Mouse (Mus musculus) naive thymus-derived CD4-positive, alpha-beta T cell, adult 2 months (primary cell): ENCODE measurements around the gene Sec24a.
"Not testable (repeated sequence)": the region's sequence is repeated elsewhere in the genome, so short reads cannot be mapped to it uniquely, and the experiment has no call there.

ENCODE experiments used
- DNase-seq: peaks from one replicate; pipeline ENCODE4 v3.0.0-alpha.2; 2011; ENCODE audit warnings: low read depth

Gene Sec24a

DNA sequence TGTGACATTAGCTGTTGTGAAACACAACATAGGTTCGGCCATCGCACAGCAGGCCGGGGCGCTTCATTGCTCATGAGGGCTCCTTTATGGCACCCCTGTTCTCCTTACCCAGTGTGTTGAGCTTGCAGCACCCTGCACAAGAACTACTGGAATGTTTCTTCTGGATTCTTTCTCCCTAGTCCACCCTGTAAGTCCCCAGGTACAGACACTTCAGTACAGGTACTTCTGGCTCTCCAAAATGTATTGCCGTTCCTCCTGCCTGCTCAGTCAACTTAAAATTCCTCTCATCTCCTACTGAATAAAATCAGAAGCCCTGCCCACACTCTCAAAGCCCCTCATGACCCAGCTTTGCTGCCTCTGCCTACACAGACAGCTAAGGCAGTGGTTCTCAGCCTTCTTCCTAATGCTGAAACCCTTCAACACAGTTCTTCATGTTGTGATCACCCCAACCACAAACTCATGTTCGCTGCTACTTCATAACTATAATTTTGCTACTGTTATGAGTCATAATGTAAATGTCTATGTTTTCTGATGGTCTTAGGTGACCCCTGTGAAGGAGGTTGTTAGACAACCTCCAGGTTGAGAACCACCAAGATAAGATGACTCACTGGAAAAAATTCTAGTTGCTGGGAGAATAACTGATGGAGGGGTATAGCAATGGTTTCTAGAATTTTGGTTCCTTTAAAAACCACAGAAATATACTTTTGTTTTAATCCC is 3.3 kb downstream of the Sec24a start:
- DNase-seq: no peak

GRCm38 (mm10) chr11:51759251-51759650 is 4.2 kb downstream of the Sec24a start:
- DNase-seq: no peak

GRCm38 (mm10) chr11:51758207-51758606 is 5.2 kb downstream of the Sec24a start:
- not testable (repeated sequence) for DNase-seq

- DNase-seq: no peak
Measured at GRCm38 (mm10) chr11:51757625-51758024, 5.8 kb downstream of the Sec24a start.

DNA sequence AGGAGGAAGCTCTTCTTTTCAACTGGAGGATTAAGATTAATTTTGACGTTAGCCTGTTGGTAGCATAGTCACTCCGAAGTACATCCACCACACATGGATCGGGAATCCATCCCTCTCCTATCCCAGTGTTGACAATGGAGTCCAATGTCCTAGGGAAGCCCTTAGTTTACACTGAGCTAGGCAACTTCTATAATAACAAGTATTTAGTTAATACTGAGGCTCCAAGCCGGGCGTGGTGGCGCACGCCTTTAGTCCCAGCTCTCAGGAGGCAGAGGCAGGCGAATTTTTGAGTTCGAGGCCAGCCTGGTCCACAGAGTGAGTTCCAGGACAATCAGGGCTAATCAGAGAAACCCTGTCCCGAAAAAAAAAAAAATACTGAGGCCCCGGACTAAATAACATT is 6.4 kb downstream of the Sec24a start:
- DNase-seq: no peak

DNA sequence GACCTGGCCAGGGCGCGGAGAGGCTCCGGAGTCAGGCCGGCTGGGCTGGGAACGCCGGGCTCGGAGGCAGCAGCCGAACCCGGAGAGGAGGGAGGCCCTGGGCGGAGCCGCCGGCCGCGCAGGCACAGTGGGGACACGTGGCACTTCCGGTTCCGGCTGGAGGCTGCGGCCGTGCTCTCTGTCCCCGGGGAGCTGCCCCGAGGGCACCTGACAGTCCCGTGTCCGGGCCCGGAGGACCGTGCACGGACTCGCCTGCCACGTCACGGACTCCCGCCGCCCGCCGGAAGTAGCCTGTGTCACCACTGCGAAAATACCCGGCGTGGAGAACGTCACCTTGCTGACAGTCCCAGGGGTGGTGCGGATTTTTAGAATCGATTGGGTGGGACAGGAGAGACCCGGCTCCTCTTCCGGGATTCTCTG is 7.1 kb downstream of the Sec24a start:
- DNase-seq: peak; percentile 87

DNA sequence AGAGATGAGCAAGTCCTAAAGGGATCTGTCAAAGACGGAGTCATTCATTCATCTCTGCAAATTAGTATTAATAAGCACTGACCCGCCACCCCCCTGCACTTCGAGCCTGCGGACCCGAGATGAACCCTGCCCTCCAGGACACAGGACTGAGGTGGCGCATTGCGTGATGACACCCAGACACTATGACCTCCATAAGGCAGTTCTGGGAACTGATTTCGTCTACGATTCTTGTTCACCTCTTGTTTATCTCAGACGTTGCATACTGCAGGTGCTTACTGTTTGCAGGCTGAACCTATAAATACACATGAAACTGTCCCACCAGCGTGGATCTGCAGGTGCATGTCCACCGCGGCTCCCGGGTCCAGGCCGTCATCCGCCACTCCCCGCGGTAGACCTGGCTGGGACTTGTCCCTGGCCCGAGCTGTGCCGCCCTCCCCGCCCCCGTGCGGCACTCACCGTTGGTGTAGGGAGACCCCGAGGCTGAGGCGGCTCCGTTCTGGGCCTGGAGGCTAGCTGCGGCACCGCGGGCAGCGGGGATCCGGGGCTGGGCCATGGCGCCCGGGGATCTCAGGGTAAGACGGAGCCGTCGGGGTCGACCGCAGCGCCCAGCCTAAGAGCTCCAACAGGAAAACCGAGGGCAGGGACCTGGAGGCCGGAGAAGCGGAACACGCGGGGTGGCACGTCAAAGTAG is 7.7 kb downstream of the Sec24a start:
- no peak for DNase-seq

- DNase-seq: not testable (repeated sequence)
Measured at GRCm38 (mm10) chr11:51751623-51752225, 11.7 kb downstream of the Sec24a start.

DNA sequence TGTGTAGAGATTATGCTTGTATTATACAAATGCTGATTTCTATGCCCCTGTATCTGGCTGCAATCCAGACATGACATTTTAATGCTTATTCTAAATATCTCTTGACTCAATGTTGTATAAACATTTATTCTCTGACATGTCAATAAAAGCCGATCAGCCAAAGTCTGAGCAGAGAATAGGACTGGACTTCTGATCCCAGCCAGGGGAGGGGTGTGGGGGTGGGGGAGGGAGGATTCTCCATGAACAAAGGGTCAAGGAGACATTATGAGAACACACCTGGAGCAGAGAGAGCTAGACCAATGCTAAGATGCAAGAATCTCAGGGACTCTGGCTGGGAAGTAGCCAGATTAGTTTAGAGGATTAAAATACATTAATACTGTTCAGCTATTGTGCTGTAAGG is 17.3 kb downstream of the Sec24a start:
- DNase-seq: no peak

GRCm38 (mm10) chr11:51740701-51741100 is 22.7 kb downstream of the Sec24a start:
- DNase-seq: no peak

DNA sequence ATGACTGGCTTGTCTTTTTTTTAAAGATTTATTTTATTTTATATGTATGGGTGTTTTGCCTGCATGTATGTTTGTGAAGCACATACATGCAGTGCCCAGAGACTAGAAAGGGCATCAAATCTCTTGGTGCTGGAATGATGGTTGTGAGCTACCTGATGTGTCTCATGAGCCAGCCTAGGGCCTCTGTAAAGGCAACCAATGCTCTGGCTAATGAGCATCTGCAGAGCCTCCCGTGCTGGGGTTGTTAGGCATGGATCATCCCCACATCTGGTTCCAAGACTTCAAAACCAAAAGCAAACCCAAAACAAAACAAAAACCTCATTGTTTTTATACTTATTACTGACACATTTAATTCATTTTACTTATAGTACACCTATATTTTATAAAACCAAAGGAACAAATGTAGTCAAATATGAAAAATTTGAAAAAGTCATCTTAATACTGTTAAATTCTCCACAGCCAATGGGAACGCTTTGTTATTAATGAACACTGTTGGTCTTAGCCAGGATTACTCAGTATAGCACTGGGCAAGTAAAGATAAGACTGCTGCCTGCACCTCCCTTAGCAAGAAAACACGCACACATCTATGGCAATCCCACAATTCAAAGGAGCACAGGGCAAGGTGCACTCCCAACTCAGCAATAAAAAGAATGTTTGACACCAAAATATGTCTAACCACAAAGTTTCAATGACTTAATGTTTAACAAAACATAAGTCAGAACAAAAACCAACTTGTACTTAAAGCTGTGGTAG is 24.6 kb downstream of the Sec24a start:
- DNase-seq: no peak

- not testable (repeated sequence) for DNase-seq
Measured at GRCm38 (mm10) chr11:51734218-51734617, 29.2 kb downstream of the Sec24a start.

DNA sequence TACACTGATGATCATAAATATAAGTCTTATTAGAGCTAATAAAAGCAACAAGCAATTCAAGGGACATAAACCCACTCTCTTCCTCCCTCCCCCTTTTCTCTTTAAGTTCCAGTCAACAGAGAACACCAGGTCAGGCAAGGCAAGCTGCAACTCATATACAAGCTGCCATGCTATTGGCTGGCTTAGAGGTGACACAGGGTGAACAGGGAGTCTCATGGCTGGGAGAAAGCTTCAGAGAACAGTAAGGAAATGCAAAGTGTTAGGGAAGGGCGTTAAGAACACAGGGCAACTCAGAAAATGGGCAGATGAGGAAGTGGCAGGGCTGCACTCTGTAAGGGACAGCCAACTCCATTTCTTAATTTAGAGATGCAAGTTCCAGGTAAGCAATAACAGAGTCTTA is 30.6 kb downstream of the Sec24a start:
- DNase-seq: no peak

GRCm38 (mm10) chr11:51721066-51721465 is 42.4 kb downstream of the Sec24a start:
- no peak for DNase-seq

GRCm38 (mm10) chr11:51707080-51707479 is 56.4 kb downstream of the Sec24a start:
- DNase-seq: no peak

- DNase-seq: no peak
Measured at GRCm38 (mm10) chr11:51706451-51706850, 57.0 kb downstream of the Sec24a start.

- peak; percentile 62 for DNase-seq
Measured at GRCm38 (mm10) chr11:51703379-51703998, 59.9 kb downstream of the Sec24a start.

- no peak for DNase-seq
Measured at GRCm38 (mm10) chr11:51702831-51703230, 60.6 kb downstream of the Sec24a start.

DNA sequence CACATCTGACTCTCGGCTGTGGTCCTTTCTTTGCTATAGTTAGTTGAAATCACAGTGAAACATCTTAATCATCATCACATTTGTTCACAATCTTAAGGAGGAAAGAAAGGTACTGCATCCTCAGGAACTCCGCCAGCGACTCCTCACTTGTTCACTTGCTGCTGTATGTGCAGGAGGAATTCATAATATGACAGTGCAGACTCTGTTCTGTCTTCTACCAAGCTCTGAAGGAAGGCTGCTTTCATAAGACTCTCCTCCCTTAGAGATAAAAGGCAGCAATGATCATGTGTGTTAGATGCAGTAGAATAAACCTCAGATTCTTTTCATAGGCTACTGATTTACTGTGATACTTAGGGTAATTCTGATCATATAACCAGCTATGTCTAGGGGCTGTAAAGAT is 68.5 kb downstream of the Sec24a start:
- DNase-seq: no peak

GRCm38 (mm10) chr11:51690597-51690996 is 72.8 kb downstream of the Sec24a start:
- DNase-seq: not testable (repeated sequence)

DNA sequence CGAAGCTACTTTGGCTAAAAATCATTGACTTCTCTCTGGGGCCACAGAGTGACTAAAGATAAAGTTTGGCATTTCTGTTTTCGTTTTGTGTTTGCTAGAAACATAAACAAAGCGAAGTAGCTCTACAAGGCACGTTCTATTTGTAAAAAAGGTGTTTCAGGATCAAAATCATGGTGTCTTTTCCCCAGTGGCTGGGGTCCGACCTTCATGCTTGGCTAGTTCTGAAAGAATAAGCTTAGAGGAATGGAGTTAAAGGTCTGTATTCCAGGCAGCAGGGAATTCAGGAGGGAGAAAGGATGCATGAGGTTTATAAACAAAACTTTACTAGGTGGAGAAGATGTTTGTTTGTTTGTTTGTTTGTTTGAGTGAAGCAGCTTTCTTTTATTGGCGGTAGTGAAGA is 74.1 kb downstream of the Sec24a start:
- DNase-seq: no peak
